Mouse (Mus musculus): Measurements from ENCODE around the gene Smim14. TPM values are rescaled to one million over a fixed set of nuclear protein-coding genes. Genes with fewer than 3 reads are reported as not detected.
"Not testable (repeated sequence)": the region's sequence is repeated elsewhere in the genome, so short reads cannot be mapped to it uniquely, and the experiment has no call there.

The Smim14 gene
- total RNA-seq (2015; ENCODE audit: low replicate concordance) (41.8 and 54.2 TPM in 2 replicates), total RNA-seq (2017; ENCODE audit: low replicate concordance) (17.6 and 26.3 TPM in 2 replicates)

- peak; percentile 85 for ATAC-seq (replicated peaks; ENCODE audit: low FRiP score, poor library complexity, severe bottlenecking)
These were observed at the start of gene Smim14, which contains the start of gene Ube2k for GRCm38 (mm10) chr5:65536751-65537419. TSS of gene Smim14 (minus strand) at chr5:65537184. TSS of gene Ube2k (plus strand) at chr5:65537233.

GRCm38 (mm10) chr5:65586291-65586690 lies 49.3 kb upstream of the Smim14 start:
- no peak for ATAC-seq (replicated peaks; ENCODE audit: low FRiP score, poor library complexity, severe bottlenecking)

DNA sequence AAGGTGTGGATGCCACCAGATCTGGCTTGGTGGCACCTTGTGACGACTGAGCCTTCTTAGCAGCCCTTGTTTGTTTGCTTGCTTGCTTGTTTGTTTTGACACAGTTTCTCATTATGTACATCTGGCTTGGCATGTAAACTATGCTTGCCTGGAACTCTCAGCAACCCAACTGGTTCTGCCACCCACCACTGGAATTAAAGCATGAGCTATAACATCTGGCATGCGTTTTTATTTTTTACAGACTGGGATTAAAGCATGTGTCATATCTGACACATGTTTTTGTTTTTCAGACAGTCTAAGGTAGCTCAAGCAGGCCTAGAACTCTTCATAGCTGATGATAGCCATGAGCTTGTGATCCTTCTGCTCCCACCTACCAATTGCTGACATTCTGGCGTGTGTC lies 41.6 kb upstream of the Smim14 start:
- no peak for ATAC-seq (replicated peaks; ENCODE audit: low FRiP score, poor library complexity, severe bottlenecking)

GRCm38 (mm10) chr5:65575896-65576295 lies 38.9 kb upstream of the Smim14 start:
- ATAC-seq (replicated peaks; ENCODE audit: low FRiP score, poor library complexity, severe bottlenecking) = no peak

- ATAC-seq (replicated peaks; ENCODE audit: low FRiP score, poor library complexity, severe bottlenecking) = no peak
These were observed 37.9 kb upstream of the Smim14 start for GRCm38 (mm10) chr5:65574876-65575275.

DNA sequence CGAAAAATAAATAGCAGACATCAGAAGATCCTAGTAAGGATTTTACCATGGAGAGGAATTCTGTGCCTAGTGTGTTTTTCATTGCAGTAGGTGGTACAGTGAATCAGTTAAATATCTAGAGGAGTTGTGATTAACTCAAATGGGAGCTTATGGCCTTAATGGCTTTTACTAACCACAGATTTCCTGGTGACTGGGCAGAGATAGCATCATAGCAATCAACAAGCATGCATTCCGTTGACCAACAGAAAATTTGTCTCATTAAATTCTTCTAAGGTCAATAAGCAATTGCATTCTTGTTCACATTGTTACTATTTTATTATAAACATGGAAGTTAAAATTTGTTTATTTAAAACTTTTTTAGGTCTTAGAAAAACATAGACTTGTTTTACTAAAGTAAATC lies 28.5 kb upstream of the Smim14 start:
- no peak for ATAC-seq (replicated peaks; ENCODE audit: low FRiP score, poor library complexity, severe bottlenecking)

GRCm38 (mm10) chr5:65561125-65561893 lies 24.3 kb upstream of the Smim14 start:
- no peak for ATAC-seq (replicated peaks; ENCODE audit: low FRiP score, poor library complexity, severe bottlenecking)

DNA sequence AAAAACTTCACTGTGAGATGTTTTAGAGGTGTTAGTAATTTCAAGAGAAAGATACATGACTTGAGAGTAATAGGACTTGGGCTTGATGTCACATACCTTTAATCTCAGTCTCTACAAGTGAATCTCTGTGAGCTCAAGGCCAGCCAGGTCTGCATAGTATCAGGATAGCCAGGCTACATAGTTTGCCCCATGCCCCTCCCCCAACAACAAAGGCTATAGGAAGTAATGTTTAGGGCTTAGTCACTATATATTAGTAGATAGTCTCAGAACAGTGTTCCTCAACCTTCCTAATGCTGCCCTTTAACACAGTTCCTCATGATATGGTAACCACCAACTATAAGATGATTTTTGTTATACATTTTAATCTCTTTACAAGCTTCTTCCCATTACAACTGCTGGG lies 20.1 kb upstream of the Smim14 start:
- ATAC-seq (replicated peaks; ENCODE audit: low FRiP score, poor library complexity, severe bottlenecking) = no peak

DNA sequence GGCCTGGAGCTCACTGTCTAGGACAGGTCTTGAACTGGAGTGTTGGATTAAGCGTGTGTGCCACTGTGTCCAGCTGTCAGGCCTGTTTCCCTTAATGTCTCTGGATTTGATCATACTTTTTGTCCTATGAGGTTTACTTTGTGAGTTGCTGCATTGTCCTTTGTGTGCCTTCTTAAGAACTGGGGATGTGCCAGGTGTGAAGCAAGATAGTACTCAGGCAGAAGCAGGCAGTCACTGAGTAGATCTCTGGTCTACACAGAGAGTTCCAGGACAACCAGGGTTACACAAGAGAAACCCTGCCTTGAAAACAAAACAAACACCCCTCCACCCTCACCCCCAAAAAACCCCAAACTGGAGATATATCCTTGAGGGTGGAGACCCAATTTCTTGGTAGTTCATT lies 12.7 kb upstream of the Smim14 start:
- ATAC-seq (replicated peaks; ENCODE audit: low FRiP score, poor library complexity, severe bottlenecking) = no peak

GRCm38 (mm10) chr5:65544616-65545015 lies 7.6 kb upstream of the Smim14 start:
- no peak for ATAC-seq (replicated peaks; ENCODE audit: low FRiP score, poor library complexity, severe bottlenecking)

GRCm38 (mm10) chr5:65543491-65543890 lies 6.5 kb upstream of the Smim14 start:
- no peak for ATAC-seq (replicated peaks; ENCODE audit: low FRiP score, poor library complexity, severe bottlenecking)

DNA sequence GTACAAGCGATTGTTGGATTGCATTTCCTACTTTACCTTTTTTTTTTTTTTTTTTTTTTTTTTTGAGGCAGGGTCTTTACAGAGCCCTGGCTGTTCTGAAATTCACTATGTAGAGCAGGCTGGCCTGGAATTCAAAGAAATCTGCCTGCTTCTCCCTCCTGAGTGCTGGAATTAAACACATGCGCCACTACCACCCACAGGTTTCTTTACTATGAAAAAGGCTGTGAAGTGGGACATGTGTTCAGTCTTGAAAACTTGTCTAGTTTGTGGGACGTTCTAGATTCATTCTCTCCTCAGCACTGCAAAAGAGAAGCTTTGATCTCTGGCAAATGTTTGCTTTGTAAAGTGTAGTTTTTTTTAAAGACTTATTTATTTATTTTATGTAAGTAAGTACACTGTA lies 4.9 kb upstream of the Smim14 start:
- ATAC-seq (replicated peaks; ENCODE audit: low FRiP score, poor library complexity, severe bottlenecking) = no peak

- no peak for ATAC-seq (replicated peaks; ENCODE audit: low FRiP score, poor library complexity, severe bottlenecking)
These were observed 2.8 kb upstream of the Smim14 start for GRCm38 (mm10) chr5:65539786-65540185.

DNA sequence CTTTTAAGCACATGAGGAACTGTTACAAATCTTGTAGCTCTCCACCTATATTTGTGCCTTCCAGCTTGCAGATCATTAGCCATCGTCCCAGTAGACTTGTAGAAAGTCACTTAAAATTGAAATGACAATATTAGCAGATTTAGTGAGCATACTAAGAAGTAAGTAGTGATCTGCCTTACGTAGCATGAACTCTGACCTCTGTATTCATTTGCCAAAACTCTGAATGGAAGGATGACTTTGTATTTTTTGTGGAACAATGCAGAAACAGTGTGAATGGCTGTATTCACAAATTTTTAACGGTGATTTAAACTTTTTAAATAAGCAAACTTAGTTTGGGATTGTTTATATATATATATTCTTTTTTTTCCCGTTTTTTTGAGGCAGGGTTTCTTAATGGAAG lies 1.8 kb upstream of the Smim14 start:
- no peak for ATAC-seq (replicated peaks; ENCODE audit: low FRiP score, poor library complexity, severe bottlenecking)

DNA sequence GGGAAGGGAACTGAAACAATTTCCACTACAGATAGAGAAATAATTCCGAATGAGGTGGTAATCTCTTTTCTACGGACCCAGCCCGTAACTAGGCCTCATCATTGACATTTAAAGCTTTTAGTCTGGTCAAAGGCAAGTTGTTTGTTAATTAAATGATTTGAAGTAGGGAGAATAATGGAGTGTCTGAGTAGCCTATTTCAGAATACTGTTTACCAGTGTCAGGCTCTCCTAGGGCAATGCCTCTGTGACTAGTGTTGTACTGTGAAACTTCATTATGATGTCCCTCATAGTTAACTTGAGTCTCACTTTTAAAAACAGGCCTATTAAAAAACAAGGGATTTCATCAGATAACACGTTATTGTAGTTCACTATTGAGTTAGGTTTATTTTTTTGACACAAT lies 1.1 kb upstream of the Smim14 start:
- ATAC-seq (replicated peaks; ENCODE audit: low FRiP score, poor library complexity, severe bottlenecking) = no peak

DNA sequence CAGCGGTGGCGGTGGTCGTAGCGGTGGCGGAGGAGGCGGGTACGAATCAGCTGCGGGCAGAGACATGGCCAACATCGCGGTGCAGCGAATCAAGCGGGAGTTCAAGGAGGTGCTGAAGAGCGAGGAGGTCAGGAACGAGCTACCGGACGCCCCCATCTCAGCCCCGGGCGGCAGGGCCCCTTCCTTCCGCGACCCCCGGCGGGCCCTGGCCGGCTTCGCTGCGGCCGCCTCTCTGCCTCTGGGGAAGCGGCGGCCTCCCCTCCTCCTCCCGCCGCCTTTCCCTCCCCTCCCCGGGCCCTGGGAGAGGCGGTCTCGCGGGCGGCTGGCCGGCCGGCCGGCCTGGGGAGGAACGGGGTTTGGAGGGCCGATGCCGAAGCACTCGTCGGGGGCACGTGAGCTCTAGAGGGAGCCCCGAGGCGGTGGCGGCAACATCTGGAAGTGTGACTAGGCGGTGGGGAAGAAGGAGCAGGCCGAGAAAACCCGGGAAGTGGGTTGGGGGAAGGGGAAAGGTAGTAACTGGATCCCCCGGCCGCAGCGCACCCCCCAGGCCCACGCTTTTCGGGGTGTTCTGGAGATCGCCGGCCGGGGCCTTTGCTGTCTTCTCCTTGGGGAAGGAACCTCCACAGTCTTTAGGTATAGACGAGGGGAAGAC lies 562 bp upstream of the Smim14 start:
- peak; percentile 50 for ATAC-seq (replicated peaks; ENCODE audit: low FRiP score, poor library complexity, severe bottlenecking)

DNA sequence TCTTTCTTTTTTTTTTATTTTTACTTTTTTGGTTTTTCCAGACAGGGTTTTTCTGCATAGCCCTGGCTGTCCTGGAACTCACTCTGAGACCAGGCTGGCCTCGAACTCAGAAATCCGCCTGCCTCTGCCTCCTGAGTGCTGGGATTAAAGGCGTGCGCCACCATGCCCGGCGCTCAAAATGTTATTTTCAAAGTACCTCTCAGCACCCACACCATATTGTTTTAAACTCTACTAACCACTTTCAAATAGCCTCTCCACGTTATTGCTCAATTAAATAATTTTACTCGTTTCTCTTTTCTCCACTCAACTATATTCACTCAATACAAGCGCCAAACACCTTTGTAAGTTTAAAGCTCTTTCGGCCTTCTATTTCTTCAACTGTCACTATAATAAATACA lies 917 bp downstream of the Smim14 start:
- ATAC-seq (replicated peaks; ENCODE audit: low FRiP score, poor library complexity, severe bottlenecking) = not testable (repeated sequence)

GRCm38 (mm10) chr5:65535457-65536067 lies 1.4 kb downstream of the Smim14 start:
- peak; percentile 45 for ATAC-seq (replicated peaks; ENCODE audit: low FRiP score, poor library complexity, severe bottlenecking)

DNA sequence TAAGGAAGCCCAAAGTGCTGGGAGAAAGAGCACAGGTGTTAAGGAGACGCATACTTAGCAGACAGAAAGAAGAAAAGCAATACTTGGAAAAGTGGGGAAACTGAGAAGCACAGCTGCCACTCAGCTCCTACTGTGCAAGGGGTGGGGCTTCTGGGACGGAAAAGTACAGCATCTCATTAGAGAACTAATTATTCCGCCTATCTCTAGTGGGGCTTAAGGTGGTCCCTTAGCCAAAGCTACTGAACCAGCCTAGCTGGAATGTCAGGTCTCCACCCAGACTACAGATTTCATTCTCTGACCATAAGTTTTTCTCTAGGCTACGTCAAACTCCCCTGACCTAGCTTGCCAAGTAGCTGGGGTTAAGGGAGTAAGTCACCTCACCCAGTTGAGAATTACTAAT lies 2.5 kb downstream of the Smim14 start:
- ATAC-seq (replicated peaks; ENCODE audit: low FRiP score, poor library complexity, severe bottlenecking) = no peak

GRCm38 (mm10) chr5:65531283-65531682 lies 5.7 kb downstream of the Smim14 start:
- ATAC-seq (replicated peaks; ENCODE audit: low FRiP score, poor library complexity, severe bottlenecking) = no peak
